Comparison of ENCODE assay signal across 14 mouse cellular contexts in genomic region chr16:78489604-78490003, GRCm38 (mm10).
DNase-seq lines count a peak whose midpoint lies in the region; ATAC-seq and TF ChIP-seq lines count a peak whose summit lies in the region.
"Had no signal": no experiment of that assay in that cellular context is flagged by ENCODE, and none has a peak within 500 bp of the region (broad histone marks: within the 10 kb centered on the region; RNA-seq: fewer than 3 reads in every experiment).

No protein-coding gene starts in this region.

- no peak overlapping the region for H3K27ac ChIP-seq in heart, embryonic 13.5 days (replicated peaks)
- no peak overlapping the region; the same call in 1 of the 2 replicates for H3K27ac ChIP-seq in heart, adult 2 months
- H3K27ac ChIP-seq in lung, embryonic 14.5 days (ENCODE audit: low read depth): no peak overlapping the region
- H3K27ac ChIP-seq: forebrain, embryonic 15.5 days; limb, embryonic 15.5 days; neural tube, embryonic 15.5 days had no signal

- no peak for TF ChIP-seq CTCF in heart, adult 2 months (IDR thresholded peaks at IDR 0.05)
- TF ChIP-seq CTCF in lung, embryonic 14.5 days (IDR thresholded peaks at IDR 0.05; ENCODE audit: low read depth): no peak

- TF ChIP-seq POLR2A in heart, adult 2 months (IDR thresholded peaks at IDR 0.05; ENCODE audit: insufficient read depth, low read depth, low read length): no peak

- intact Hi-C loops in heart, adult 2 months (cut with DNase I): no loop called here

- no peak for ATAC-seq in heart, embryonic 13.5 days (ENCODE audit: extremely low read depth, insufficient number of reproducible peaks, low FRiP score, low TSS enrichment)
- ATAC-seq in lung, embryonic 14.5 days (ENCODE audit: insufficient read depth): no peak
- ATAC-seq in megakaryocyte, adult 5-6 weeks (ENCODE audit: poor library complexity, severe bottlenecking): peak; percentile 66
- no peak for ATAC-seq in erythroid progenitor cell, adult 5-6 weeks (replicated peaks; ENCODE audit: low FRiP score, poor library complexity, severe bottlenecking)
- ATAC-seq: forebrain, embryonic 15.5 days had no signal

- no peaks in the 10 kb centered on the region for H3K36me3 ChIP-seq in heart, embryonic 13.5 days
- H3K36me3 ChIP-seq in heart, adult 2 months (ENCODE audit: control insufficient read depth, insufficient read depth, low read length): no peaks in the 10 kb centered on the region
- no peaks in the 10 kb centered on the region for H3K36me3 ChIP-seq in lung, embryonic 14.5 days (ENCODE audit: insufficient read depth)
- H3K36me3 ChIP-seq: forebrain, embryonic 15.5 days; limb, embryonic 15.5 days; neural tube, embryonic 15.5 days had no signal

- H3K79me2 ChIP-seq in heart, adult 2 months (replicated peaks; ENCODE audit: control insufficient read depth, insufficient read depth, low read length): no peaks in the 10 kb centered on the region

- peak overlapping the region; percentile 66; the same call in 1 of the 2 replicates for H3K4me2 ChIP-seq in heart, embryonic 13.5 days
- peak overlapping the region; percentile 55; the same call in 1 of the 2 replicates for H3K4me2 ChIP-seq in lung, embryonic 14.5 days

- 52% methylated on average over 4 of the region's 4 CpGs for WGBS in heart, embryonic 13.5 days
- 33% methylated on average over 4 of the region's 4 CpGs for WGBS in heart, adult 2 months
- WGBS in lung, embryonic 14.5 days: 56% methylated on average over 4 of the region's 4 CpGs

- no peaks in the 10 kb centered on the region for H3K27me3 ChIP-seq in heart, embryonic 13.5 days (replicated peaks)
- no peaks in the 10 kb centered on the region for H3K27me3 ChIP-seq in heart, adult 2 months (ENCODE audit: control insufficient read depth, insufficient read depth, low read length)
- no peaks in the 10 kb centered on the region for H3K27me3 ChIP-seq in lung, embryonic 14.5 days (ENCODE audit: insufficient read depth, low read length)
- H3K27me3 ChIP-seq: forebrain, embryonic 15.5 days; limb, embryonic 15.5 days; neural tube, embryonic 15.5 days had no signal

- no peak overlapping the region for H3K9ac ChIP-seq in heart, embryonic 13.5 days
- H3K9ac ChIP-seq in heart, adult 2 months (ENCODE audit: low read depth, low read length): no peak overlapping the region
- H3K9ac ChIP-seq in lung, embryonic 14.5 days: no peak overlapping the region
- H3K9ac ChIP-seq: forebrain, embryonic 15.5 days; limb, embryonic 15.5 days; neural tube, embryonic 15.5 days had no signal

- no peak for DNase-seq in heart, adult 2 months
- DNase-seq in lung, embryonic 14.5 days: no peak
- no peak for DNase-seq in lung, postnatal 25 days (ENCODE audit: low spot score)
- peak; percentile 58 for DNase-seq in R1 (ENCODE audit: low read depth, low spot score)
- no peak for DNase-seq in frontal cortex, postnatal 36 days (ENCODE audit: low spot score in 2 of 2)
- DNase-seq: cerebellum, postnatal 14 days; right cerebral cortex, postnatal 25 days had no signal

- no peak overlapping the region for H3K4me3 ChIP-seq in heart, embryonic 13.5 days
- H3K4me3 ChIP-seq in heart, adult 2 months: no peak overlapping the region
- H3K4me3 ChIP-seq in lung, embryonic 14.5 days (ENCODE audit: low read depth, low read length): no peak overlapping the region
- H3K4me3 ChIP-seq: myocyte; neural tube, embryonic 15.5 days had no signal

- peaks cover 10% of the 10 kb centered on the region; the same call in 1 of the 2 replicates for H3K4me1 ChIP-seq in heart, embryonic 13.5 days
- no peaks in the 10 kb centered on the region; the same call in 1 of the 2 replicates for H3K4me1 ChIP-seq in heart, adult 2 months (ENCODE audit: control insufficient read depth, insufficient read depth, low read length)
- no peaks in the 10 kb centered on the region for H3K4me1 ChIP-seq in lung, embryonic 14.5 days (ENCODE audit: insufficient read depth)
- H3K4me1 ChIP-seq: limb, embryonic 15.5 days had no signal

- no peak for TF ChIP-seq EP300 in heart, adult 2 months (IDR thresholded peaks at IDR 0.05; ENCODE audit: insufficient read depth, low read depth, low read length)

- no peaks in the 10 kb centered on the region for H3K9me3 ChIP-seq in heart, embryonic 13.5 days
- H3K9me3 ChIP-seq in lung, embryonic 14.5 days (ENCODE audit: low read depth, low read length): no peaks in the 10 kb centered on the region
- H3K9me3 ChIP-seq: forebrain, embryonic 15.5 days; limb, embryonic 15.5 days; neural tube, embryonic 15.5 days had no signal
